Mouse (Mus musculus): ENCODE measurements at regions not wholly inside any gene's neighbourhood (a gene's known extent, or its start where the extent isn't known, plus 50 kb on each side); places are given as distances from the start of the nearest gene placed in this dataset.

GRCm38 (mm10) chr10:24357636-24358035, 134.3 kb downstream of the Moxd1 start:
- no peak for DNase-seq

- no peak for DNase-seq
Observed at GRCm38 (mm10) chr10:24361424-24361823, 138.1 kb downstream of the Moxd1 start.

DNA sequence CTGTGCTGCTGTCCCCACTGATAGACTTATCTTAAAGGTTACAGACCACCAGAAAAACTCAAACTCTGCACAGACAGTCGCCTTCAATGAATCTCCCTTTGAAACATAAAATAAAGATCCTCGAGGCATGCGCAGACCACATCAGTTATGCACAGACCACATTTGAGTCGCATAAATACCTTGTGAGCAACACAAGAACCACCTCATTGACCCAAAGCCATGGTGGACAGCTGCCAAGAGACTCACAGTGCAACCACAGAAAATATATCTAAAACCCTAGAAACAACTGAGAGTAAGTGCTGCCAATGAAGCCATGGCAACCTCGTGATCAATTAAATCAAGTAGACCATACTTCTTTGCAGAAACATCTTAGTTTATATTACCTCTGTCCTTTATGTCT, 142.1 kb downstream of the Moxd1 start:
- DNase-seq = no peak

- DNase-seq = no peak
Observed at GRCm38 (mm10) chr10:24367010-24367409, 143.7 kb downstream of the Moxd1 start.

- DNase-seq = no peak
Observed at GRCm38 (mm10) chr10:24373957-24374356, 150.6 kb downstream of the Moxd1 start.

- peak; percentile 44 for DNase-seq
Observed at GRCm38 (mm10) chr10:24379291-24379690, 156.0 kb downstream of the Moxd1 start.

GRCm38 (mm10) chr10:24380478-24381273, 157.4 kb downstream of the Moxd1 start:
- DNase-seq = no peak

DNA sequence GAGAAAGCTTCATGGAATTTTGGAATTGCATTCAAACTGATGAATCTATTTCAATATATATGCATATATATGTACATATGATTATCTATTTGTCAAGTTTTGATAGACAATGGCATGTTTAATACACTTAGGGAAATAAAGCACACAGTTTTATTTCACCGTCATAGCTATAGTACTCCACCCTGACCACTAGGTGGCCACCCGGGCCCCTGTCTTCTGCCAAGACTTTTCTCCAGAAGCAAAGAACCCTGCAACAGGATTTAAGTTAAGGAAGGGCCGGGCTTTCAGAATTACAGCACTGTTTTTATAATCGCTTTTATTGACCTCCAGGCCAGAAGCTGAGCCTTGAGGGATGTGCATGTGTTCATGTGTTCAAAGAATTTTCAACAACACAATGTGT, 158.6 kb downstream of the Moxd1 start:
- DNase-seq = peak; percentile 31

DNA sequence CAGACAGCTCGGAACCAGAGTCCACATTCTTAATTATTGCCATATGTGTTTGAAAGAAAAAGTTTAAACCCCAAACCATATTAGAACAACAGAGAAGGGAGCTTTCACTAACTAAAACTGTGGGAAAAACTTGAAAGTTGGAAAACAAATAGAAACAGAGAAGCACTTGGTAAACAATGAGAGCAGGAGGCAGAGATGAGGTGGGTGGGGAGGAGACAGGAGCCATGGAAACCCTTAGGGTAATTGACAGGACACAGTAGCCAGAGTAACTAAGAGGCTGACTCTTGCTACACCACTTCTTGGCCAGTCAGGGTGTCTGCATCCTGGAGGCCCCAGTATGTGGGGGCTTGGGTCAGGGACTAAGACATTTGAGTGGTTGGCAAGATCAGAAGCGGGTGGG, 160.7 kb downstream of the Moxd1 start:
- DNase-seq = no peak

GRCm38 (mm10) chr10:24388229-24388628, 164.9 kb downstream of the Moxd1 start:
- DNase-seq = no peak

- DNase-seq = no peak
Observed at GRCm38 (mm10) chr10:24391039-24391438, 167.7 kb downstream of the Moxd1 start.

- no peak for DNase-seq
Observed at GRCm38 (mm10) chr10:24392066-24392465, 168.7 kb downstream of the Moxd1 start.

GRCm38 (mm10) chr10:24395999-24396784, 172.9 kb downstream of the Moxd1 start:
- DNase-seq = no peak

DNA sequence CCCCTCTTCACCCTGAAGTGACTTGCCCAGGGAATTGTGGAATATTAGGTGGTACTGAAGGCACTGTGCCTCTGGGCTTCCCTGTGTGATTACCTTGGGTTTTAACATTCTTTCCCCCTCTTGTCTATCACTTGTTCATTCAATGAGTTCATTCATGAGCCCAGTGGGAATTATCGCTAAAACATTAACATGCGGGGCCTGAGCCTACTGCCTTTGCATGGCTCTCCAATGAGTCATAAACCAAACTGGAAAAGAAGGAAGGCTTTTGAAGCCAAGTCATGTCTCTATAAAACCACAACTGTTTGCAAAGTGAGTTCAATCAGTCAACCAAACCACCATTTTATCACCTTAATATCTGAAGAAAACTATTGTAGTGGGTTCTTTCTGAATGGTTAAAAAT, 173.8 kb downstream of the Moxd1 start:
- DNase-seq = no peak

DNA sequence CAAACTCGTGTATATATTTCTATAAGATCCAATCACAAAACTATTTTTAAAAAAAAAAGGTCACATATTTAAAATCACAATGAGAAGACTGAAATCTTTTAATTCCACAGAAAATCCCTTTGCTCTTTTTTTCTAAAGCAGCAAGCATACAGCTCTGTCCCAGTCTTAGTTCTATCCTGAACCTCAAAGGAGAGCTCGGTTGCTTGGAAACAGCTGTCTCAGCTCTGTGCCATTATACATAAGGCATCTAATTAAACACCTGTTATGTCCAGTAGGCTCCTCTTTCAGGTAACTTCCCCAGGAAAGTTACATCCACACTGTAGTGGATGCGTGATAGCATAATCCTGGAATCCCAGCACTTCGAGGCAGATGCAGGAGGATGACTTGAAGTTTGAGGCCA, 181.5 kb downstream of the Moxd1 start:
- DNase-seq = no peak

GRCm38 (mm10) chr10:24406953-24407352, 183.6 kb downstream of the Moxd1 start:
- DNase-seq = no peak

GRCm38 (mm10) chr10:24407411-24408227, 184.3 kb downstream of the Moxd1 start:
- DNase-seq = no peak

GRCm38 (mm10) chr10:24409976-24410375, 185.3 kb upstream of the Ccn2 start:
- DNase-seq = peak; percentile 41

DNA sequence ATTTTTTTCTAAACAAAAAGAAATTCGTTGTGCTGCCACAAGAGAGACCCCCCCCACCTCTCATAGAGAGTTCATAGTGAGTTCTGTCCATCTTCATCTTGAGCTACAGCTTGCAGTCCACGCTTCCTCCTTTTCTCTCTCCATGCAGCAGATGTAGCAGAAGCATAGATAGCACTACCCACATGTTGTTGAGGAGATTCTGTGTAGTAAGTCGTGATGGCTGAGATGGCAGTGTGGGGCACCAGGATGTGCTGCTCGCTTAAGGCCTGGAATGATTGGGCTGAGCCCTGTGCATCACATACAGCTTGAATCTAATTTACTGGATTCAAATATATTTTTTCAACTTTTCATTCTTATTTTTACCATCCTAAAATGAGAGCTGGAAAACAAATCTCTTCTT, 184.4 kb upstream of the Ccn2 start:
- DNase-seq = no peak

- no peak for DNase-seq
Observed at GRCm38 (mm10) chr10:24422498-24423160, 172.6 kb upstream of the Ccn2 start.

DNA sequence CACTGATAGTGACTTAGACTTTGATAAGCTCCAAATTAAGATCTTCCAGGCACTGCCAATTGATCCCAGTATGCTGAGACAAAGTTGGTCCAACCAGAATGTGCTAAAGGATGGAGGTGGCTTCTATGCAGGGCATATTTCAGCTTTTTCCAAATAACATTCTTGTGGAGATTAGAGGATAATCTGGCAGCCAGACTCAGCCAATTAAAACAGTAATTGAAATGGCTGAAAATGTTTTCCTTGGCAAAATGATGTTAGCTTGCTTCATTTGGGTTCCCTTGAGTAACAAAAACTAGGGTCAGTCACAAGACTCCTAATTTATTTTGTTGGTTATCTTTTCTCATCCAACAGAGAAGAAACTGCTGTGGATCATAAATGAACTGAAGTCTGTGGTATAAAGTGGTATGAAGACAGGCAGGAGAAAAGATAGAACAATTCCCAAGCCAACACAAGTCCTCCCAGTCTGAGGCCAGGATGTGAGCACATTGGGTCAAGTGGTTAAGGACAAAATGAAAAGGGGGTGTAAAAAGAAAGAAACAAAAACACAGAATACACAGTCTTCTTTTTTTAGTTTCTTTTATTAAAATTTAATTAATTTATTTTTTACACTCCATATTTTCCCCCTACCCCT, 161.4 kb upstream of the Ccn2 start:
- no peak for DNase-seq

- no peak for DNase-seq
Observed at GRCm38 (mm10) chr10:24437177-24437576, 158.1 kb upstream of the Ccn2 start.

All from adrenal gland, adult 2 months (tissue).